Mouse (Mus musculus) lung, postnatal 25 days (tissue): Measurements from ENCODE around the gene Serp2.

Experiments used
- DNase-seq: peaks from one replicate; pipeline ENCODE4 v3.0.0; 2022; ENCODE audit warnings: low spot score

Gene Serp2

DNA sequence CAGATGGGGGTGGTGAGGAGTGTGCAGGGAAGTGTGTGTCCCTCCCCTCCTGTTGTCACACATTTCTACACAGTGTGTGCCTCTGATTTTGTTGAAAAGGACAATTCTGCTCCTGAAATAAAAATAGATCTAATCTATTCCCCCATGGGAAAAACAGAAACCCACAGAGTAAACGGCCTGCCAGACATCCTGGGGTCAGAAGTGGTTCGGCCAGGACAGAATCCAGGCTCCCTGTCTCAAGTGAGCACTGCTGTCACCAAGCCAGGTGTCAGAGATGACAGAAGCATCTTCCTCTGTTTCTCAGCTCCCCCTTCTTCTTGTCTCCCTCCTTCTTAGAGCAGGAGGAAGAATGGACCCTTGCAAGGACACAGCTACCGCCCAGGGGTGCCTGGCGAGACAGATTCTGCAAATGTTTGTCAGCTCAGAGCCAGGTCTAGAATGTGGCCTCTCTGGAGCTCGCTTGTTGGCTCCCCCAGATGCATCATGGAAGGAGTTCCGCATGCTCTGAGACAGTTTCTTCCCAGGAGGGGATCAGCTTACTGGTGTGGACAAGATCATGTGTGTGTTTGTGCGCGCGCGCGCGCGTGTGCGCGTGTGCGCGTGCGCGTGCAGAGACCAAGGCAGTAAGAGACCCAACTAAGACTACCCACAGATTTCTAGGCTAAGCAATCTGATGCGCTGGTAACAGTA is 29.5 kb downstream of the Serp2 start:
- no peak for DNase-seq

DNA sequence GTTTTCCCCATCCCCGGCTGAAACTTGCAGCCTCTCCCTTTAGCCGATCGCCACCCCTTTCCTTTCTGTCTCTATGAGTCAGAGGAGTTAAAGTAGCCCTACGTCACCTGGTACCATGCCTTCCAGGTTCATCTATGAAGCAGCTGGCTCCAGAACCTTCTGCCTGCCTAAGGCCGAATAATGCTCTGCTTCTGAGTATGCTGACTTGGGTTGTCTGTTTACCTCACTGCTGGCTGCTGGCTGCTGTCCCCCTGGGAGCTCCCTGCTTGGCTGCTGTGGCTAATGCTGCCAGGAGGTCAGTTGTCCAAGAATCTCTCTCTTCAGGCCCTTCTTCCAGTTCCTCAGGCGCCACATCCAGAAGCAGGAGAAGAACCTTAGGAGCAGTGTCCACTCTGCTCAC is 30.2 kb downstream of the Serp2 start:
- no peak for DNase-seq

DNA sequence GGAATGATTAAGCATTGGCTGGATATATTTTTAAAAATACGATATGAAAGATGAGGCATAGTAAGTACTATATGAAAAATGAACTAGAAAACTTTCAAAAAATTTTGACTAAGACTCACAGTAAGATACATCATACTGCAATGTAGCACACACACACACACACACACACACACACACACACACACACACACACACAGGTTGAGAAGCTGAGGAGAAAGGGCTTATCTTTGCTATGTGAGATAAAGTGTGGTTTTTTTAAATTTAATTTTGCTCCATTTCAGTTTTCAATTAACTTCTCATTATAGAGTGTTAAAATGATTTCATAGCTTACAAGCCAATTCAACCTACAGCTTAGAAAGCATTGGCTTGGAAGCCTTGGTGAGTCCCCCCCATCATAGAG is 33.3 kb downstream of the Serp2 start:
- no peak for DNase-seq

DNA sequence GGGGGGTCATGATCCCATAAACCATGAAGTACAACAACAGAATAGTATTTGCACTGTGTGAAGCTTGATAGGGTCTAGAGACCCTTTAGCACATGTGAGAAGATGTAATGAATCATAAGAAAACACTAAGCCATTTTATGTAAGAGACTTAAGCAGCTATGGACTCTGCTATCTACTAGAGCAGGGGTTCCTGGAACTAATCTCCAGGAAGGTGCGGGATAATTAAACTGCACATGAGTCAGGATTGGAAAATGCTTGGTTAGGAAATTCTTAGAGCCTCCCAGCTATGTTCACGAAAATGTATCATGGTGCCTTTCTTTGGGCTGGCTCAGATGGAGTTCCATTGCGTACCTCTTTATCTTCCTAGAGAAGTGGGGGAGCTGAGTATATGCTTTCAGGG is 35.4 kb downstream of the Serp2 start:
- DNase-seq, result no peak

DNA sequence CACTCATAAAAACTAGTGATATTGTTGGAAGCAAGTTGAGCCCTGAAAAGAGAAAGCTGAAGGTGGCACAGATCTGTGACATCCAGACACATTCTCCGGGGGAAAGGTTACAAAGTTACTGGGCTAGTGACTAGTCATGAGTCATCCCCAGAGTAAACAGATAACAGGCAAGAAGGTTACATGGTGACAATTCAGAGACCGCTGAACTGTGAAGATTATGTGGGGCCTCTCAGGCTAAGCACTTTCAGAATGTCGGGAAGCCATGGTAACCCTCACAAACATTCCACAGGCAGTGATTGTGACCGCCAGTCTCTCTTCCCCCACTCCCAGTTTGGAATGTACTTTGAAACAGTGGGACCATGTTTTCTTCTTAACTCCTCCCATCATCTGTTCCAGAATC is 36.1 kb downstream of the Serp2 start:
- DNase-seq, result no peak

DNA sequence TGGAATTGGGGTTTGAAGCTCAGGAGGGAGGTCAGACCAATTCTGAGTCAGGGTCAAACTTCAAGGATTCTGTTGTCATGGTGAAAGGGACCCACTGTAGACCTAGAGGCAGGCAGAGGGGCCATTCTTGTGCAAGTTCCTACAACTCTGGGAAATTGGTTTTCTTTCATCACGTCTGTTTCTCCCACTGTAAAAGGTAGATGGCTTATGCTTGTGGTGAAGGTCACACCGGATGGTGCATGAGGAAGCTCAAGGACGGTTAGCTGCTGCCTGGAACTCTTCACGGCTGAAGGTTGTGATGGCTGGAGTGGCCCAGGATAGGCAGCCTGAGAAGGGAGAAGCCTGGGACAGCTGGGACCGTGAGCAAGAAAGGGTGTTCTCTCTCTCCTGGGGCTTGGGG is 38.5 kb downstream of the Serp2 start:
- DNase-seq, result no peak

DNA sequence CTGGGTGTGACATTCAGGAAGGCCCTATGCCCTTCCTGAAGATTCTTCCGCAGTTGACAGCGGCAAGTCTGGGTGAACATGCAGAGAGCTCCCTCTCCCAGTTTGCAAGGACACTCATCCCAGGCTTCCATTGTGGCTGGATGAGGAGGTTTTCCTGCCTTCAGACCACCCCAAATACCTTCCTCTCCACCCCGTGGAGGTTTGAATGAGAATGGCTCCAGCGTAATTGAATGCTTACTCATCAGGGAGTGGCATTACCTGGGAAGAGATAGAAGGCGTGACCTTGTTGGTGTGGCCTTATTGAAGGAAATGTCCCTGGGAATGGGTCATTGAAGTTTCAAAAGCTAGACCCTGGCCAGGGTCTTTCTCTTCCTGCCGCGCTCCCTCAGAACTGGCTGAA is 41.1 kb downstream of the Serp2 start:
- no peak for DNase-seq

DNA sequence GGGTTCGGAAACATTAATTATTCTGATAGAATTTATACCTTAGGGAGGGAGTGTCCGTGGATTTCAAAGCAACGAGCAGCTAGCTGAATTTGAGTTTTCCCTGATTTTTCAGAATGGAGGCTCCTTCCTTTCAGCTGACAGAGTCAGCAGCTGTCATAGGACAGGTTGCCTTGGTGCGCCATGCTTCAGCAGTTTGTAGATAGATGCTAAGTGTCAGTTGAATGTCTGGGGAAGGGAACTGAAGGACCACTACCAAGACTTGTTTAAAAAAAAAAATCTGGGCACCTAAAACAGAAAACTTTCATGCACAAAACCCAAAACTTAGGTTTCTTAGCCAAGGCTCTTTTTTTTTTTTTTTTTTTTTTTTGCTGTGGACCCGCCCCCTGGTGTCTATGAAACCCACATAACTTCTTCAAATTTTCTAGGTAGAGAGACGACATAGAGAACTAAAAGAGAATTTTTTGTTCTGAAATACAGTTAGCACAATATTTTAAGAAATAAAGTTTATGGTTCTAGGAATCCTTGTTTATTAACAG is 42.6 kb downstream of the Serp2 start:
- DNase-seq, result no peak

DNA sequence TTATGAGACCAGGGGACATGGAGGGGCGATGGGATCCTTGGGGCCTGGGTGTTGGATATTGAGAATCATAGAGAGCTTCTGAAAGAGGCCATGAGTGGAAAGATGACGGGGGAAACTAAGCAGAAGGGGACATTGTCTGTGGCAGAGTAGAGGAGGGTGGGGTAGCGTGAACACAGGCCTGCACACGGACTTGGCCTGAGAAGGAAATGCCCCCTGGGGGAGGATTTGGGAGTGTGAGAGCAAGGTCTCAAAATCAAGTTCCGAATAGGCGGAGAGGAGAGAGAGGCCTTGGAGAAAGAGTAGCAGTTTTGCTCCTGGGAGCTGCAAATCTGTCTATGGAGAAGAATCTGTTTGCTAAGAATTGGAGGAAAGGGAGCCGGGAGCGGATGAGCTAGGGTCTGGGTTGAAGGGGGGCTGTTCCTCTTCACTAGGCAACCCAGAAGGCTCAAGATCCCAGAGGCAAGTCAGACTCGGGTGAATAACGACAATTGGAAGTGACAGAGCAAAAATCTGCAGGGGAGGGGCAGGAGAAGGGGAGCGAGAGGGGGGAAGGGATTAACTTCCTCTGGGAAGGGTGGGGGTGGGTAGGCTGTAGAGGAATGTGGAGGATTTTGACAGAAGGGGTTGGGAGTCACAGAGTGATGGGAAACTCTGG is 43.2 kb downstream of the Serp2 start:
- DNase-seq, result no peak

DNA sequence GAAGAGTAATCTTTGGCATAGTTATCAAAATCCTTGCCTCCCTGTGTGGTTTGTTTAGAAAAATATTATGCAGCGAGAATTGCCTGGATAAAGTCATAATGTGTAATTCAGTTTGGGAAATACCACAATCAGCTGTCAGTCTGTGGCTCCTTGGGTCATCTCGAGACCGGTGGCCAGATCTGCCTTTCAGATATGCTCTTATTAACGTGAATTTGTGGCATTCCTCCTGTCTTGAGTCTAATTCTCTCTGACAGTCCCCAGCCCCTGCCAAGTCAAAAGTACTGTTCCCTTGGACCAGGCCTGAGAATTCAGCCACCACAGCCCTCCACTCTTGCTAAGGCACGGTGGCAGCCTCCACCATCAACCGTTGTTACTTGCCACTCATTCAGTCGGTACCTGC is 44.7 kb downstream of the Serp2 start:
- no peak for DNase-seq

DNA sequence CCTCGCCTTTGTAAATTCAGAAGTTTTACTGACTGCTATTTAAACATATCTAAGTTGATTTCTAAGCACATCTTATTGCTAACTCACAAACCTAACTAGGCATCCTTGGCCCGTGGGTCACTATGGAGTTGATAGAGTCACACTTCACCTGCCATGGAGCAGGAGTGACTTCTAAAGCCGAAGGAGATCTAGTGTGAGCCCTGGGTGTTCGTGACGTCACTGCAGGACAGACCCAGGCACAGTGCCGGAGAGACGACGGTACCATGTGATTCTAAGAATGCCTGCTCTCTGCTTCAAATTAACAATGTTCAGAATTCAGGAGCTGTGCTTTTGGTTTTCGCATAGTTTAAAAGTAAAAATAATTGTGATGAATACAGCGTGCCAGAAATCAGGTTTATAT is 48.0 kb downstream of the Serp2 start:
- DNase-seq, result no peak

DNA sequence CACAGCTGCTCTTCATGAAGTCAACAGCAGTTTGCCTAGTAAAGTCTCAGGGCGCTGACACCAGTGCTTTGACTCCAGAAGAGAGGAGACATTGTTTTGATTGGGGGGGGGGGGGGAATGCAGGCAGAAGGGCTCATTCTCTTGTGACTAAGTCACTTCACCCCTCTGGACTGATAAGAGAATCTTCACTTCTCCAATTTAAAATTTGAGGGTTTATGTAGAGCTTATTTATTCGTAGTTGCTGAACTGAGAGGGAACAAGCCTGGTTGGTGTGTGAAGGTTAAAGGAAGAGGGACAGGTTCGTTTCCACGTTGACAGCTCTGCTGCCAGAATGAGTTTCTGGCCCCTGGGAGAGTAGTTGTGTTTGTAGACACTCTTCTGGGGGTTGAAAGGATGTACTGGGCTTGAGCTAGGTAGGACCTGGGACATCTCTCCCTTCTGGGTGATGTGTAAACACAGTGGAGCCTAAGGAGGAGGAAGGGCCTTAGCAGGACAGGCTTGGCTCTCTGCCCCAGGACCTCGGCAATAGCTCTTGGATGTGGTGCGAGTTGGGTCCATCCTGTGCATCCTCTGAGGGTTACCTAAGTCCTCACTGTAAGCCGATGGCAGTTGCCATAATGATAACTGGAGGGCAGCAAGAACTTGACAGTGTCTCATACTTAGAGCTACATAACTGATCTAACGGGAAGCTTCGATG is 48.7 kb downstream of the Serp2 start:
- DNase-seq, result no peak

DNA sequence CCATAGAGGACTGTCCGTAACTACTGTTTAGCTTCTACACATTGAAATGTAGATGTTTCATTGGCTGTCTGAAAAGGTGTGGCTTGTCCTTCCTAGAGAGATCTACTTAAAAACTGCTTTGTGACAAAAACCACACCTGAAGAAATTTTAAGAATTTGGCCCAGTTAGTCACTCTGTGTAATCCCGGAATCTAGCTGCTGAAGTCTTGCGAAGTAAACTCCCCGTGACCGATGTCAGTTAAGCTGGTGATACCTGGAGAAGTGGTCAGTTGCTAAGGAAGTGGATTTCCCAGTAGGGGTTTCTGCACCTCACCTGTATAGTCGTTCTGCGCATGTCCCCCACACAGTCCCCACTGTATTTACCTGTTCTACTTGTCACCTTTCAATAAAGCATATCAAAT is 49.3 kb downstream of the Serp2 start:
- DNase-seq, result no peak

DNA sequence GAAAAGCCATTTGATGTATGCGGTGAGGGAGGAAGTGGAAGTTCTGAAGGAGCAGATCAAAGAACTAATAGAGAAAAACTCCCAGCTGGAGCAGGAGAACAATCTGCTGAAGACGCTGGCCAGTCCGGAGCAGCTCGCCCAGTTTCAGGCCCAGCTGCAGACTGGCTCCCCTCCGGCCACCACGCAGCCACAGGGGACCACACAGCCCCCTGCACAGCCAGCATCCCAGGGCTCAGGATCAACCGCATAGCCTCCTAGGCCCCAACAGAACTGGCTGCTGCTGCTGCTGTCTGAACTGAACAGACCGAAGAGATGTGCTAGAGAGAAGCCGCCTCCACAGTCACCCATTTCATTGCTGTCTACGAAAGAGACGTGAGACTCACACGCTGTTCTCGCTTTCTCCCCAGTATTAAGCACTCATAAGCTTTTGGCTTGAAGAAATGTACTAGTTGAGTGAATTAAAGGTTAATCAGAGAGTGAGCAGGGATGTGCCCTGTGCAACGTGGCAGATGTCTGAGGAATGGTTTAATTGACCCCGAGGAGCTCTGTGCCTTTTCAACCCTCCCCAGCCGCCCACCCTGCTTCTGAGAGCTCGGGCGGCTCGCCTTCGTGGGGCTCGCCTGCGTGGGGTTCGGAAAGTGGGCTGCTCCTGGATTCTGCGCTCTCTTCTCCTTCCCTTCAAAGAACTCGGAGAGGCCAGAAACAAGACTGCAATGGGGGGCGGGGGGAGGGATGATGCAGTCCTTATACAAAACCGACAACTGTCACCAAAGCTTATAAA is 50.1 kb downstream of the Serp2 start:
- no peak for DNase-seq

DNA sequence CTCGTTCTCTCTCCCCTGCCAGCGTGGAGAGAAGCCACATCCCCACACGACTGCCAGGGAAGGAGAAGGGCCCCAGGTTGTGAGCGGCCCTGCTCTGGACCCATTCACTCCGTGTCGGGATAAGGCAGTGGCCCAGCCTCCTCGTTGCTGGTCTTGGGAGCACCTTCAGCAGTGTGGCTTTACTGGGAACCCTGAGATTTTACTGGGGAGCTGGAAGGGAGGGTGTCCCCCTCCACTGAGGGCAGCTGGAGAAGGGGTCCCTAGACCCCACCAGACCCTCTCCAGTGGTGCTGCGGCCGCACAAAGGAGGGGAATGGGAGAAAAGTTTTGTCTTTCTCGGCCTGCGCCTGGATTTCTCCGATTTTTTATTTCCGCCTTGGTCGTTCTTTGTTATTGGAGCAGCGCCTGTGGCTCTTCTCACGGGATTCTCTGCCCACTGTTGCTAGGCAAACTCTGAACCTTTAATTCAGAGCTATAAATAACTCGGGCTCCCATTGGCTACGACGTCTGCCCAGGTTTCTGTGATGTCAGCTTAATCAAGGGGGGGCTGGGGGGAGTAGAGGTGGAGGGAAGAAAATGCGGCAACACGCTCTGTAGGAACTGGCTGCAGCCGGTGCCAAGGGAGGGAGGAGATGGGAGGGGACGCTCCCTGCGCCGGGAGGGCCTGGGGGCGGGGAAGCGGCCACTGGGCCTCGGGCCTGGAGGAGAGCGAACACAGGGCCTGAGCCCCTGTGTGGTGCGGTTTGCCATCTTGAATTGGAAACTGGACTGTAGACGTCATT is 51.1 kb downstream of the Serp2 start:
- peak; percentile 90 for DNase-seq

DNA sequence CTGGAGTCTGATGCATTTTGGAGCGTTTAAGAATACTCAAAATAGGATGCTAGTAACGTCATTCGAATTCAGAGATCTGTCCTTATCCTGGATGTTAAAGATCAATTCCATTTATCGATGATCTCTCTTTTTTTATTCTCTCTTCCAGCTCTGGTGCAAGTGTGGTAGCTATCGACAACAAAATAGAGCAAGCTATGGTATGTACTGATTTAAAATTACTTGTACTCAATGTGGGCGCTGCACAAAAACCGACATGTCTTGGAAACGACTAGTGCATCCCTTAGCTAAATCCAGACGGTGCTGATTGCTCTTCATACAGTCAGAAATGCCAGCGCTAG is 51.6 kb downstream of the Serp2 start:
- DNase-seq, result no peak

DNA sequence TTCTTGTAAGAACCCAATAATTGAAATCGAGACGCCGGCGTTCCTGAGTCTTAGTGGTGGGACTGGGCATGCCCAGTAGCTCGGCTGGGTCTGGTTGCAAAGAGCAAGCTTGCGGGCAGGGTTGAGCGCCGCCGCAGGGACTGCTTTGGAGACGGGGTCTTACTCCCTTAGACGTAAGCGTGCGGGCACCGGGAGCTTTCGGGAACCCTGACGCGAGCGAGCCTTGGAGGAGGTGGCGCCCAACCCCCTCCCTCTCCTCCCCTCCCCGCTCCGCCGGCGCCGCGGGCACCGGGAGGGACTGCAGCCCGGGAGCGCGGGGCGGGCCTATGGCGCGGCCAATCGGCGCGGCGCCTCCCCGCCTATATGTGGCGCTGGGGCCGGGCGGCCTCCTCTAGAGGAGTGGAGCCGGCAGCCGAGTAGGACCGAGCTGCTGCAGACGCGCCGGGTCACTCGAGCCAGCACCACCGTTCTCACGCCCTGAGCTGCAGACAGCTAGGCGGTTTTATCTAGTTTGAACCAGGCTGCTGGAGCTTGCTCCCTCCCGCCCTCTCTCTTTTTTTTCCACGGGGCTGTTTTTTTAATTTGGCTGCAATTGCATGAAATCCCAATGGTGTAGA is 52.5 kb downstream of the Serp2 start:
- peak; percentile 94 for DNase-seq

DNA sequence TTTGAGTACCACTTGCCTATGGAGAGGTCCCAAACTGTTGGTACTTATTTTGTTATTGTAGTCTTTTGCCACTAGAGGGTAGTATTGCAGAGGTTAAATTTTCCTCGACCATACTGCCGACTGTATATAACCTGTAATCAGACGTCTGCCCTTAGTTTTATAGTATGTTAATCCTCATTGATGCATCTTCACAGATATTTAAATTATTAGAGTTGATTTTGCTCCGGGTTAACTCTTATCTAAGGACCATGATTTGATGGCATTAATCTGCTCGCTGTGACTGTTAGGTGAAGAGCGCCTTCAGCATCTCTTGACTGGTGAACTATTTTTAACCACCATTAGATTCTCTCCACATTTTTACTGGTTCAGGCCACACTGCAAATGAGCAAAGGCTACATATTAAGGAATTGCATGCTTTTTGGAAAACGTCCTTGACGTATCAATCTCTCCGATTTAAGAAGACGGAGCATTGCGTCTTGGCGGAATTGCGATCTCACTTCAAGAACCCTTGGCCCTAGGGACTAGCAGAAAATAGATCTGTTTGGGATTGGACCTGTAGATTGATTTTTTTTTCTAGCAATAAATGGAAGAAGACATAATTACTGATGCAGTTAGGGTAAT is 53.3 kb downstream of the Serp2 start:
- DNase-seq, result peak; percentile 75

DNA sequence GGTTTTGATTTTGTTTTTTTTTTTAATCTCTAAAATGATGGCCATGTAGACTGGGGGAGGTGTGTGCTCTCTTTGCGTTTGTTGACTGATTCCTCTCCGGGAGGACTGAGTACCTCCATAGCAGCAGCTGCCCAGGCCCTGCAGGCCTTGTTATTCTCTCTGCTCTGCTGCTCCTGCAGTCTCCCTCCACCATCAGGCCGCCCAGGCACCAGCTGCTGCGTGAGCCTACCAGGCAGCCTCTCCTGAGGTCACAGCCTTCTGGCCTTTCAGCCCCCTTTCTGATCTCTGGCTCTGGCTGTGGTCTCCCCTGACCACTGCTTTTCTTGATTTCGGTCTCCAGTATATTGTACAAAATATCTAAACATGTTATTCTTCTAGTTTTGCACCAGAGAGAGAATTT is 56.7 kb downstream of the Serp2 start:
- no peak for DNase-seq

DNA sequence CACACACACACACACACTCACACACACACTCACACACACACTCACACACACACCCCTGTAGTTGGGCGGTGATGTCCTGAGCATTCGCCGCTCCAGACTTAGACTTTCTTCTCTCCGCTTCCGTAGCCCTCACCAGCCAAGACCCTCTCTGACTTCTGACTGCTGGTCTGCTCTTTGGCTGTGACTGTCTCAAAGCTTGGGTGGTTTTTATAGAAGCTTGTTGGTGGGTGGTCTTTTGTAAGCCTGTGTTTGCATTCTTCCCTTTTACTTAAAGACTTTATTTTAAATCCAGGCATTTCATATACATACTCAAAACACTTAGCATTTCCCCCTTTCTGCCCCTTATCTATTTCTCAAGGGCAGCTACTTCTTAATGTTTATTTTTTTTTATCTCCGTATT is 57.2 kb downstream of the Serp2 start:
- no peak for DNase-seq

DNA sequence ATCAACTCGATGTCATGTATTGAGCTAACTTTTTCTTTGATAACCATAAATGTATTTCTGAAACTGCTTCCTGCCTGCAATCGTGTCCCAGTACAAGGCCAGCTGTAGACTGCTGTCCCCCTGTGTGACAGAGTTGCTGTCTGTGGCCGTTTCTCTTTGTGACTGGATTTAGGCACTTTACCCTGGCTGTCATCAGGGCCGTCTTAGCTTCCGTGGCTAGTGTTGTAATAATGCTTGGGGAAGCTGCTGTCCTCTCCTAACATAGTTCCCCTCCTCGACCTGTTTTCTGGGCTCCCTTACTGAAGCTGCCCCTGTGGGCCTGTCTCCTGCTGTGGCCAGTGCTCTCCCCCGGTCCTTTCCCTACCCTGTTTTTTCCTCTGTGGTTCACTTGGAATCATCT is 58.5 kb downstream of the Serp2 start:
- no peak for DNase-seq
